Mouse (Mus musculus): ENCODE results near the gene Bcs1l. TPM values are rescaled to one million over a fixed set of nuclear protein-coding genes. Genes with fewer than 3 reads are reported as not detected.

Gene Bcs1l
- total and polyA plus RNA-seq, 3 experiments: 27.7 to 35.0 TPM; not detected in 1

DNA sequence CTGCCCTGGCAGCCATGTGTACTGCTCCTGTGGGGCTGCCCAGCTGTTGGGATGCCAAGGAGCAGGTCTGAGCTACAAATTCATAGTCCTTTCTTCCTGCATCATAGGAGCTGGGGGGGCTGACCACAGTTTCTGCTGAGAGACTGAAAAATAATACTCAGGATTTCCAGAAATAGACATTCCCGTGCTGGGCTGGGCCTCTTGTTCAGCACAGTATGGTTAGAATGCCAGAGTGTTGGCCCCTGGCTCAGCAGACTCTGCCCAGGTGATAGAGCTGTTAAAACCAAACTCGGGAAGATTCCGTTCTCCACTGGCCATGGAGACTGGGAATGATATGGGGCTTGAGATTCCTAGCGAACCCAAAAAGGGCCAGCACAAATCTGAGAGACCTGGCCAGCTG, 38.0 kb downstream of the Bcs1l start:
- TF ChIP-seq MAFK (IDR thresholded peaks at IDR 0.05; ENCODE audit: borderline replicate concordance, low read depth, low read length) (no peak), USF2 (IDR thresholded peaks at IDR 0.05; ENCODE audit: borderline replicate concordance in 1 of 2, insufficient read depth in 1 of 2, low read depth in 1 of 2, low read length in 2 of 2) (no peak), POLR2AphosphoS2 (IDR thresholded peaks at IDR 0.05; ENCODE audit: low read length) (no peak), POLR2A (IDR thresholded peaks at IDR 0.05; ENCODE audit: control insufficient read depth in 1 of 2, insufficient read depth in 1 of 2, low read depth in 1 of 2, low read length in 2 of 2, poor library complexity in 1 of 2) (no peak), SIN3A (IDR thresholded peaks at IDR 0.05; ENCODE audit: low read length) (no peak), RAD21 (IDR thresholded peaks at IDR 0.05; ENCODE audit: low read depth, low read length) (no peak), CHD1 (IDR thresholded peaks at IDR 0.05; ENCODE audit: low read depth, low read length) (no peak), ZNF384 (IDR thresholded peaks at IDR 0.05; ENCODE audit: low read depth, low read length) (no peak), MEF2A (IDR thresholded peaks at IDR 0.05; ENCODE audit: extremely low read depth, insufficient replicate concordance, low read depth, low read length, poor library complexity, severe bottlenecking) (no peak), E2F4 (IDR thresholded peaks at IDR 0.05; ENCODE audit: borderline replicate concordance, low read depth, low read length) (no peak)
- Histone ChIP-seq H3K9ac (ENCODE audit: control insufficient read depth, low read depth, low read length, poor library complexity, severe bottlenecking) (no peak overlapping the region), H3K4me3 (ENCODE audit: control insufficient read depth in 1 of 2, insufficient read depth in 1 of 2, low read depth in 2 of 2, low read length in 2 of 2) (no peak overlapping the region), H3K36me3 (ENCODE audit: control insufficient read depth in 1 of 2, insufficient read depth in 2 of 2, low read length in 2 of 2) (no peaks in the 10 kb centered on the region), H3K27ac (ENCODE audit: control insufficient read depth, low read depth, low read length) (no peak overlapping the region), H3K27me3 (ENCODE audit: control insufficient read depth in 1 of 2, insufficient read depth in 2 of 2, low read length in 2 of 2) (peaks cover 5 to 6% of the 10 kb centered on the region in 2 experiments; a peak in 3 of 4 replicates), H3K4me1 (ENCODE audit: control insufficient read depth in 1 of 2, insufficient read depth in 2 of 2, low read length in 2 of 2) (no peaks in the 10 kb centered on the region), H3K79me2 (ENCODE audit: control insufficient read depth, insufficient read depth, low read length, poor library complexity) (no peaks in the 10 kb centered on the region), H3K9me3 (replicated peaks; ENCODE audit: insufficient read depth, low read length) (no peaks in the 10 kb centered on the region)
- no peak for DNase-seq (ENCODE audit: low read depth, low spot score)

DNA sequence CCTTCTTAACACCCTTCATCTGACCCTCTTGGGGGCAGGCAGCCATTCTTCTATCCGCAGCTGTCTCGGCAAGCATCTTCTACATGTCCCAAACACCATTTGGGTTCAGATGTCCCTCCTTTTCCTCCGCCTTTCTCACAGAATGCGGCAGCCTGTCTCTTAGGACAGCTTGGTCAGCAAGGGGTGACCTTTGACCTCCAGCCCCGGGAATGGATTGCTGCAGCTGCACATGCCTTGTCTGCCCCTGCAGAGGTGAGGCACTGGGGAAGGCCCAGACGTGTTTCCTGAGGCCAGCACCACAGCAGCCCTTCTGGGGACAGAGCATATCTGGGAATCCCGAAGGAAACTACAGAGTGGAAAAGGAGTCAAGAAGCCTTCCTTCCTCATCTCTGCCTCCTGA, 39.9 kb downstream of the Bcs1l start:
- no peak overlapping the region for H3K27ac ChIP-seq (ENCODE audit: control insufficient read depth, low read depth, low read length)
- H3K79me2 ChIP-seq (ENCODE audit: control insufficient read depth, insufficient read depth, low read length, poor library complexity): no peaks in the 10 kb centered on the region
- no peaks in the 10 kb centered on the region for H3K9me3 ChIP-seq (replicated peaks; ENCODE audit: insufficient read depth, low read length)
- DNase-seq (ENCODE audit: low read depth, low spot score): no peak
- peaks cover 0 to 6% of the 10 kb centered on the region in 2 experiments; a peak in 2 of 4 replicates for H3K27me3 ChIP-seq (ENCODE audit: control insufficient read depth in 1 of 2, insufficient read depth in 2 of 2, low read length in 2 of 2)
- no peaks in the 10 kb centered on the region for H3K36me3 ChIP-seq (ENCODE audit: control insufficient read depth in 1 of 2, insufficient read depth in 2 of 2, low read length in 2 of 2)
- H3K4me1 ChIP-seq (ENCODE audit: control insufficient read depth in 1 of 2, insufficient read depth in 2 of 2, low read length in 2 of 2): no peaks in the 10 kb centered on the region
- H3K4me3 ChIP-seq (ENCODE audit: control insufficient read depth in 1 of 2, insufficient read depth in 1 of 2, low read depth in 2 of 2, low read length in 2 of 2): no peak overlapping the region
- TF ChIP-seq E2F4 (IDR thresholded peaks at IDR 0.05; ENCODE audit: borderline replicate concordance, low read depth, low read length) (no peak), MAX (IDR thresholded peaks at IDR 0.05; ENCODE audit: low read length) (no peak), NELFE (IDR thresholded peaks at IDR 0.05; ENCODE audit: low read depth, low read length) (no peak), MAZ (IDR thresholded peaks at IDR 0.05; ENCODE audit: low read depth, low read length) (no peak), ETS1 (IDR thresholded peaks at IDR 0.05; ENCODE audit: low read depth, low read length) (no peak), MAFK (IDR thresholded peaks at IDR 0.05; ENCODE audit: borderline replicate concordance, low read depth, low read length) (no peak)
- H3K9ac ChIP-seq (ENCODE audit: control insufficient read depth, low read depth, low read length, poor library complexity, severe bottlenecking): no peak overlapping the region

DNA sequence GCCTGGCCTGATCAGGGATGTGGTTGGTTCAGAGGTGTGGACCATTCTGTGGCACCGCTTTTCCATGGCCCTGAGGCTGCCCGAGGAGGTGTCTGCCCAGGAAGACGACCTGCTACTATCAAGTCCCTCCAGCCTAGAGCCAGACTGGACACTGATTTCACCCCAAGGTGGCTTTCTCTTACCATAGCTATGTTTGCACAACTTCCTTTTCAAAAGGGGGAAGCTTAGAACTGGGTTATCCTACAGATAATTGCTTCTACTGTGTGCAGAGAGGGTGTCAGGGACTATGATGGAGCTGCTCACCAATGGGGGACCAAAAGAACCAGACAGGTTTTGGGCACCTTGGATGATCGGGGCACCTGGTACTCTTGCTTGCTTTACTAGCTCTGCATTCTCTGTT, 44.6 kb downstream of the Bcs1l start:
- TF ChIP-seq SIN3A (IDR thresholded peaks at IDR 0.05; ENCODE audit: low read length): no peak
- TF ChIP-seq MYC (IDR thresholded peaks at IDR 0.05; ENCODE audit: low read depth, low read length): no peak
- no peak for TF ChIP-seq POLR2AphosphoS2 (IDR thresholded peaks at IDR 0.05; ENCODE audit: low read length)
- no peak for TF ChIP-seq POLR2AphosphoS5 (IDR thresholded peaks at IDR 0.05; ENCODE audit: borderline replicate concordance, low read depth, low read length)
- no peak for TF ChIP-seq EP300 (IDR thresholded peaks at IDR 0.05; ENCODE audit: low read depth in 1 of 2, low read length in 2 of 2)
- no peak for TF ChIP-seq JUND (IDR thresholded peaks at IDR 0.05; ENCODE audit: low read depth, low read length)
- TF ChIP-seq POLR2A (IDR thresholded peaks at IDR 0.05; ENCODE audit: control insufficient read depth in 1 of 2, insufficient read depth in 1 of 2, low read depth in 1 of 2, low read length in 2 of 2, poor library complexity in 1 of 2): no peak
- TF ChIP-seq RCOR1 (IDR thresholded peaks at IDR 0.05; ENCODE audit: low read depth, low read length): no peak
- TF ChIP-seq KAT2A (conservative IDR thresholded peaks at IDR 0.05; ENCODE audit: low read depth, low read length): no peak
- TF ChIP-seq GABPA (IDR thresholded peaks at IDR 0.05; ENCODE audit: low read depth, low read length): no peak
- TF ChIP-seq BHLHE40 (IDR thresholded peaks at IDR 0.05; ENCODE audit: borderline replicate concordance, low read depth, low read length): no peak
- no peak for TF ChIP-seq MXI1 (IDR thresholded peaks at IDR 0.05; ENCODE audit: low read depth, low read length)
- no peak for TF ChIP-seq NRF1 (IDR thresholded peaks at IDR 0.05; ENCODE audit: insufficient read depth, low read depth, low read length, poor library complexity, severe bottlenecking)
- Histone ChIP-seq H3K27me3 (ENCODE audit: control insufficient read depth in 1 of 2, insufficient read depth in 2 of 2, low read length in 2 of 2) (peaks cover 3 to 11% of the 10 kb centered on the region in 2 experiments; a peak in 3 of 4 replicates), H3K4me3 (ENCODE audit: control insufficient read depth in 1 of 2, insufficient read depth in 1 of 2, low read depth in 2 of 2, low read length in 2 of 2) (no peak overlapping the region), H3K9me3 (replicated peaks; ENCODE audit: insufficient read depth, low read length) (no peaks in the 10 kb centered on the region), H3K79me2 (ENCODE audit: control insufficient read depth, insufficient read depth, low read length, poor library complexity) (no peaks in the 10 kb centered on the region), H3K27ac (ENCODE audit: control insufficient read depth, low read depth, low read length) (no peak overlapping the region), H3K36me3 (ENCODE audit: control insufficient read depth in 1 of 2, insufficient read depth in 2 of 2, low read length in 2 of 2) (no peaks in the 10 kb centered on the region), H3K9ac (ENCODE audit: control insufficient read depth, low read depth, low read length, poor library complexity, severe bottlenecking) (no peak overlapping the region), H3K4me1 (ENCODE audit: control insufficient read depth in 1 of 2, insufficient read depth in 2 of 2, low read length in 2 of 2) (no peaks in the 10 kb centered on the region)
- no peak for DNase-seq (ENCODE audit: low read depth, low spot score)

Data from MEL (cell line).